Mouse (Mus musculus) G1E (cell line): ENCODE measurements around the gene Mical3.

Experiments
- CTCF ChIP-seq: IDR thresholded peaks from 2 replicates; pipeline ENCODE4 v1.5.1; 2012; ENCODE audit warnings: low read depth, low read length, inconsistent platforms, mixed read lengths
- GATA1 ChIP-seq: IDR thresholded peaks from 2 replicates; pipeline ENCODE4 v1.6.1; 2012; ENCODE audit warnings: borderline replicate concordance, low read length, inconsistent platforms, mixed read lengths

GRCm38 (mm10) chr6:120943964-120944363 is 186.8 kb downstream of the Mical3 start:
- TF ChIP-seq CTCF (no peak), GATA1 (no peak)
